Mouse (Mus musculus): ENCODE data around the gene Jag1. TPM values are rescaled to one million over a fixed set of nuclear protein-coding genes. Genes with fewer than 3 reads are reported as not detected.

Jag1 gene
- total RNA-seq, 4 experiments from 2014 or later = 8.4 to 10.0 (median 9.1) TPM

- no peak for DNase-seq (ENCODE audit: low spot score)
Observed at GRCm38 (mm10) chr2:137064513-137064912, 51.9 kb downstream of the Jag1 start.

- DNase-seq (ENCODE audit: low spot score) = no peak
Observed at GRCm38 (mm10) chr2:137063829-137064228, 52.6 kb downstream of the Jag1 start.

- DNase-seq (ENCODE audit: low spot score) = peak; percentile 70
Observed at GRCm38 (mm10) chr2:137049906-137050305, 66.5 kb downstream of the Jag1 start.

- peak; percentile 26 for DNase-seq (ENCODE audit: low spot score)
Observed at GRCm38 (mm10) chr2:137049367-137049766, 67.1 kb downstream of the Jag1 start.

GRCm38 (mm10) chr2:137044122-137044521 lies 72.3 kb downstream of the Jag1 start:
- no peak for DNase-seq (ENCODE audit: low spot score)

Other genes with a start within 250 kb of the Jag1 start
- 10 to 100 TPM; 18.8 to 61.2 (median 25.1) TPM for gene AL731706.2, start 231.0 kb downstream of the Jag1 start, total RNA-seq (2022)
- gene Slx4ip, start 225.4 kb downstream of the Jag1 start, total RNA-seq (2022) = 1 to 10 TPM; 1.3 to 2.0 (median 1.5) TPM
- gene AL731706.1, start 225.3 kb downstream of the Jag1 start, total RNA-seq (2022) = 10 to 100 TPM; 17.6 to 41.2 (median 31.2) TPM
- 10 to 100 TPM; 31.7 to 55.5 (median 44.6) TPM for gene Mkks, start 225.3 kb downstream of the Jag1 start, total RNA-seq (2022)

All from heart, adult 8-10 months (tissue).